Mouse (Mus musculus) ovary, postnatal 36 days (tissue): Measurements from ENCODE around the gene Fxr1.
"Not testable (repeated sequence)": the region's sequence is repeated elsewhere in the genome, so short reads cannot be mapped to it uniquely, and the experiment has no call there.

Experiments used
- DNase-seq: peaks from one replicate; pipeline ENCODE4 v3.0.0; 2022; ENCODE audit warnings: low spot score, mixed read lengths

Gene Fxr1

GRCm38 (mm10) chr3:34019540-34020381, at the start of gene Fxr1:
Gene Fxr1 (plus strand): TSS chr3:34019943.
- peak; percentile 92 for DNase-seq

DNA sequence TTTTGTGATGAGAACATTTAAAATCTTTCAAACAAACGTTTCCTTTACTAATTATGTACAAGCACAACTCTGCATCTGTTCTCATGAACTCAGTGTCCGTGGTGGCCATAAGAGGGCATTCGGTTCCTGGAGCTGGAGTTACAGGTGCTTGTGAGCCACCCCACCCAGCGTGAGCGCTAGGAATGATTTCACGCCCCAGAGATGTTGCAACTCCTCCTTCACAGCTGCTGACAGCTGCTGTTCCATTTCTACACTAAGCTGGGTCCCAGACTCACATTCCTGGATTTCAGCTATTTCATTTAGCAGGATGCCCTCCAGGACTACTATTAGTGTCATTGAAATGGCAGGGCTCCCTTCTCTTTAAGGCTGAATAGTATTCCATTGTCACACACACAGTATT, 40.3 kb upstream of the Fxr1 start:
- no peak for DNase-seq

DNA sequence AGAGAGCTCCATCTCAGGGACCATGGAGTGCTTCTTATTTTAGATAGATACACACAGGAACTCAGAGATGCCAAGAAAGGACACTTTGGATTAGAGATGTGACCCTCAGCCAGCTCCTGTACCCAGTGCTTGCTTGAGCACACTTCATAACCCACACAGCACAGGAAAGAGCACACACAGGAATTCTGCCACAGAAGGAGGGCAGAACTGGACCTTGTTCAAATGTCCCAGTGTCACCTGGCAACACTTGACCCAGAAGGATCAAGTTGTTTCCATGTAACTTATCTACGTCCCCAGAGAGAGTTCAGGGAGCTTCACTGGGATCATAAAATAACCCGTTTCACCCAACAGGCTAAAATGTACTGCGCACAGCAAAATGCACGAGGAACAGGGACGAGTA, 37.0 kb upstream of the Fxr1 start:
- DNase-seq = no peak

- no peak for DNase-seq
Observed at GRCm38 (mm10) chr3:33989302-33989701, 30.4 kb upstream of the Fxr1 start.

DNA sequence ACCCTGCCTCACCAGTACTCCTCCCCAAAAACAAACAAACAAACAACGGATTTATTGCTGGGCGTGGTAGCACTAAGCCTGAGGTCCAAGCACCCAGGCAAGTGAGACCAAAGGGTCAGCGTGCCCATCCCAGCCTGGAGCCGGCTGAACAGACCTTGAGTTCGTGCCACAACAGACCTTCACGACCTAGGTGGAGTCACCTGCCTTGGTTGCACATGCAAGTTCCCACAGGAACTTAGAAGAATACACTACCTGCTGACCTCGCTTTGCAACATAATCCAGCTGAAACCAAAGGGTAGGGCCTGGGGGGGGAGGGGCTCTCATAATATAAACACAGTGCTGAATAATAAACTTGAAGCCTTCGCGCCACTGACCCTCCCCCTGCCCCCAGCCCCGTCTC, 29.3 kb upstream of the Fxr1 start:
- no peak for DNase-seq

GRCm38 (mm10) chr3:33990921-33991320, 28.8 kb upstream of the Fxr1 start:
- DNase-seq = no peak

GRCm38 (mm10) chr3:33993421-33994126, 26.2 kb upstream of the Fxr1 start:
- no peak for DNase-seq

GRCm38 (mm10) chr3:33994127-33994488, 25.6 kb upstream of the Fxr1 start:
- no peak for DNase-seq

DNA sequence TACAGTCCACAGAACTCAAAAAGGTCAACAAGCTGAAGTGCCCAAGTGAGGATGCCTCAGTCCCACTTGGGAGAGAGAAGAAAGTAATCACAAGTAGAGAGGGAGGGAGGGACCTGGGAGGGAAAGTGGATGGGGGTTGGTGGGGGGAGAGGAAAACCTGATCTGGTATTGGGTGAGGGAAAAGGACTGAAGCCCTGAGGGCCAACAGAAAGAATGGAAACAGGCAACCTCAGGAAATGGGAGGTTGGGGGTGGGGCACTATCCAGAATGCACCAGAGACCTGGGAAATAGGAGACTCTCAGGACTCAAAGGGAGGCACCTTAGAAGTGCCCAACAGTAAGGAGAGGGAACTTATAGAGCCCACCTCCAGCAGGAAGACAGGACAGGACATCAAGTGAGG, 18.1 kb upstream of the Fxr1 start:
- not testable (repeated sequence) for DNase-seq

DNA sequence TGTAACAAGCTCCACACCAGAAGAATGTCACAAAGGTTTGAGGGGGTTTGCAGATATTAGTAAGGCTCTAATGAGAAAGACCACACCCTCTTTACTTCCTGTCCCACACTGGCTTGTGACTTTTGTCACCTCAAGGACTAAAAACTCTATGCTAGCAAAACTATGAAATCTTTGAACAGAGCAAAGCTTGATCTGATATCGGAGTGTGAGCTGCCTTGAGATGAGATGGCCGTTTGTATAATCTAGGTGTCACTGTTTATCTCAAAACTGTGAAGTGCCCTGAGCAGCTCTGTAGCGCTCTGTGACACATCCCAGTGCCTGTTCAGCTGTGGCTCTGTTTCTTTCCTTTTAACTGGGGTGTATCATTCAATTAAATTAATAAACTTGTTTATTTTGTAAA, 15.9 kb upstream of the Fxr1 start:
- DNase-seq = no peak

GRCm38 (mm10) chr3:34006301-34006700, 13.4 kb upstream of the Fxr1 start:
- DNase-seq = no peak

DNA sequence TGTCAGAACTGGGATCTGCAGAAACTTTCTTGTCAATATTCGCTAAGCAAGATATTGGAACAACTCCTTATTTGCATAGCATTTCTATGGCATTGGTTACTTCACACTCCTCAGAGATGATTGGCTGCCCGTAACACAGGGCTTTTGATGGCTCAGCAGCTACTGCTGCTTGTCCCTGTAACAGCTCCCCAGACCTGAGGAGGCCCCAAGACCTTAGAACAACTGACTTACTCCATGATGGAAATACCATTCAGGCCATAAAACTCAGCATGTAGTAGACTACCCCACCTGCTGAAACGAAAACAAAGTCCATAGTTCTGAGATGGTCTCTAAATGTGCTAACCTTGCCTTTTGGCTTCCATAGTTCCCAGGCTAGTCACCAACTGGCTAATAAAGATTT, 12.9 kb upstream of the Fxr1 start:
- no peak for DNase-seq

DNA sequence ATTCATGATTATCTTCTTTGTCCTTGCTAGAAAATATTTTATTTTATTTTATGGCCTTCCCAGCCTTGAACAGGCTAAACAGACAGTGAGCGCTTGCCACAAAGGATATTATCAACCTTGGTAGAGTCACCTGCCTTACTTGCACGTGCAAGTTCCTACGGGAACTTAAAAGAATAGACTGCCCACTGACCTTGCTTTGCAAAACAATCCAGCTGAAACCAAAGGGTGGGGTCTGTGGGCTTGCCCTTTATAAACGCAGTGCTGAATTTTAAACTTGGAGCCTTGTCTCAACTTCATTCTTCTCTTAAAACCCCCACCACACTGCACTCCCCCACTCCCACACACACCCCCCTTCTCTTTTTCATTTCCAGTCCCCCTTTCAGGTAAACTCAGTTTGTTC, 12.1 kb upstream of the Fxr1 start:
- DNase-seq = no peak

DNA sequence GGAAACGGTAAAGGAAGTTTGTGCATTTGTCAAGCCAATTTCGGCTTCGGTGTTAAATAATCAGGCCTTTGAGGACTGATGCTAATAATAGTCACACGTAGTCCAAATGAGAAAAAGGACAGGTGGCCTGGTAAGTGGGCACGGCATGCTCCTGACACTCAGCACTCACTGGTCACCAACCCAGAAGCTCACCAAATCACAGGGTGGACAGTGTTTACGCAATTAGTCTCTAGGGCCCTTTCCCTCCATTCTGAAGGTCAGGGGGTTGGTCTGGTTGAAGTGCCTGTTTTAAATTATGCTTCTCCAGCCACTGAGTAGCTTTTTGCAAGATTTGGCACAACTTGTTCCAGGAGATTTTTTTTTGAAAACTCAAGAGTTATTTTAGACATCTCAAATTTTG, 11.6 kb upstream of the Fxr1 start:
- DNase-seq = no peak

GRCm38 (mm10) chr3:34020382-34021258, 877 bp downstream of the Fxr1 start:
- no peak for DNase-seq

DNA sequence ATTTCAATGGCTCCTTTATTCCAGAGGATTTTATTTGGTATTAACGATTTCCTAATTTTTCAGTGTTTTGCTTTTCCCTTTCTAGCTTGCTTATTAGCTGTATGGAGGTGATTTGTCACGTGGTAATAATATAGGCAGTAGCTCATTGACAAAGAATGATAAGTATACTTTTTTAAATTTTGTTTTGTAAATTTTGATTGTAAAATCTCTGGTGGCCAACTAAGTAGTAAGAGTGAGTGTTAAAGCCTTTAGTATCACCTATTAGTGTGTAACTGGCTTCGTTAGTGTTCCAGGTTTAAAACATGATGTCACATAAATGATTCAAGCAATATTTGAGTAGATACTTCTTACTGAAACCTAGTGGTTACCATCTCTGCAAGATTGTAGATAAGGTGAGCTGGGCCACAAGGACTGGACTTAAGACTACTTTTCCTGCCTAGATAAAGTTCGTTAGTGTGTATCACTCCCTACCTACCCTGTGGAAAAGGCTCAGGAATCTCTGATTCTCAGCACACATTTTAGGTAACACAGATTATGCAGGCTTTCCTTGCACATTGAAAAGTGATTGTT, 1.6 kb downstream of the Fxr1 start:
- DNase-seq = no peak

DNA sequence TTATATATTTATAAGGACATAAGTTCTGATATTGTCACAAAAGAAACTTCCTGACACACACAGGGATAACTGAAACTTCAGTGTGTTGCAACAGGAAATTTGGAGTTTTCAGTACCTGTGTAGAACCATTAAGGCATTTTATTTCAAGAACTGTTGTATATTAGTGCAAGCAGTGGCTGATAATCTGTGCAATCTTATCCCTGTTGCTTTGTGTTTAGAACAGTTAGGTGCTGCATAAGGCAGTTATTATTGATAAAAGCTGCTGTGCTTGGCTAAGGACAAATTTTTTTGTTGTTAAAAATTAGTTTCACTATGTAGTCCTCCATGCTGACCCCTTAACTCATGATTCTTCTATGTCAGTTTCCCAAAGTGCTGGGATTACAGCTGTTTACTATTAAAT, 9.2 kb downstream of the Fxr1 start:
- no peak for DNase-seq

- no peak for DNase-seq
Observed at GRCm38 (mm10) chr3:34030601-34031000, 10.9 kb downstream of the Fxr1 start.

GRCm38 (mm10) chr3:34033720-34034364, 14.1 kb downstream of the Fxr1 start:
- DNase-seq = no peak

GRCm38 (mm10) chr3:34034803-34035202, 15.1 kb downstream of the Fxr1 start:
- no peak for DNase-seq

GRCm38 (mm10) chr3:34035706-34036105, 16.0 kb downstream of the Fxr1 start:
- DNase-seq = no peak

- DNase-seq = no peak
Observed at GRCm38 (mm10) chr3:34041990-34042389, 22.2 kb downstream of the Fxr1 start.
